Mouse (Mus musculus): ENCODE data around the gene Gm11564. TPM values are rescaled to one million over a fixed set of nuclear protein-coding genes. Genes with fewer than 3 reads are reported as not detected.

Gm11564 gene
- polyA plus RNA-seq, 1 experiment from 2014 or later, result not detected

Other genes with a start within 250 kb of the Gm11564 start
- gene Krtap3-1, start 249.0 kb downstream of the Gm11564 start, polyA plus RNA-seq (2014; fragmentation: Nextera tagmentation; extraction: Ambion mirVana), result not detected in 2 replicates
- not detected in 2 replicates for gene Krtap1-5, start 234.7 kb downstream of the Gm11564 start, polyA plus RNA-seq (2014; fragmentation: Nextera tagmentation; extraction: Ambion mirVana)
- not detected in 2 replicates for gene Krtap1-4, start 232.0 kb downstream of the Gm11564 start, polyA plus RNA-seq (2014; fragmentation: Nextera tagmentation; extraction: Ambion mirVana)
- gene Krtap1-3, start 224.3 kb downstream of the Gm11564 start, polyA plus RNA-seq (2014; fragmentation: Nextera tagmentation; extraction: Ambion mirVana), result not detected in 2 replicates
- gene Krtap9-3, start 217.6 kb downstream of the Gm11564 start, polyA plus RNA-seq (2014; fragmentation: Nextera tagmentation; extraction: Ambion mirVana), result not detected in 2 replicates
- gene Gm11938, start 212.4 kb downstream of the Gm11564 start, polyA plus RNA-seq (2014; fragmentation: Nextera tagmentation; extraction: Ambion mirVana), result not detected in 2 replicates
- not detected in 2 replicates for gene Gm11937, start 205.5 kb downstream of the Gm11564 start, polyA plus RNA-seq (2014; fragmentation: Nextera tagmentation; extraction: Ambion mirVana)
- not detected in 2 replicates for gene Krtap2-4, start 200.8 kb downstream of the Gm11564 start, polyA plus RNA-seq (2014; fragmentation: Nextera tagmentation; extraction: Ambion mirVana)
- not detected in 2 replicates for gene Gm11562, start 195.2 kb downstream of the Gm11564 start, polyA plus RNA-seq (2014; fragmentation: Nextera tagmentation; extraction: Ambion mirVana)
- not detected in 2 replicates for gene Krtap4-1, start 187.4 kb downstream of the Gm11564 start, polyA plus RNA-seq (2014; fragmentation: Nextera tagmentation; extraction: Ambion mirVana)
- not detected in 2 replicates for gene Krtap4-2, start 180.6 kb downstream of the Gm11564 start, polyA plus RNA-seq (2014; fragmentation: Nextera tagmentation; extraction: Ambion mirVana)
- gene Krtap4-7, start 171.6 kb downstream of the Gm11564 start, polyA plus RNA-seq (2014; fragmentation: Nextera tagmentation; extraction: Ambion mirVana), result not detected in 2 replicates
- not detected in 2 replicates for gene Gm11555, start 165.4 kb downstream of the Gm11564 start, polyA plus RNA-seq (2014; fragmentation: Nextera tagmentation; extraction: Ambion mirVana)
- gene Gm11563, start 156.7 kb downstream of the Gm11564 start, polyA plus RNA-seq (2014; fragmentation: Nextera tagmentation; extraction: Ambion mirVana), result not detected in 2 replicates
- gene Krtap4-6, start 149.7 kb downstream of the Gm11564 start, polyA plus RNA-seq (2014; fragmentation: Nextera tagmentation; extraction: Ambion mirVana), result not detected in 2 replicates
- not detected in 2 replicates for gene Gm14190, start 124.9 kb downstream of the Gm11564 start, polyA plus RNA-seq (2014; fragmentation: Nextera tagmentation; extraction: Ambion mirVana)
- not detected in 2 replicates for gene Gm14180, start 81.4 kb downstream of the Gm11564 start, polyA plus RNA-seq (2014; fragmentation: Nextera tagmentation; extraction: Ambion mirVana)
- not detected in 2 replicates for gene Gm11595, start 42.8 kb downstream of the Gm11564 start, polyA plus RNA-seq (2014; fragmentation: Nextera tagmentation; extraction: Ambion mirVana)
- not detected in 2 replicates for gene Krtap4-8, start 35.0 kb downstream of the Gm11564 start, polyA plus RNA-seq (2014; fragmentation: Nextera tagmentation; extraction: Ambion mirVana)
- gene Krtap4-9, start 30.5 kb downstream of the Gm11564 start, polyA plus RNA-seq (2014; fragmentation: Nextera tagmentation; extraction: Ambion mirVana), result not detected in 2 replicates
- not detected in 2 replicates for gene Gm11596, start 22.2 kb downstream of the Gm11564 start, polyA plus RNA-seq (2014; fragmentation: Nextera tagmentation; extraction: Ambion mirVana)
- gene Gm11569, start 16.7 kb downstream of the Gm11564 start, polyA plus RNA-seq (2014; fragmentation: Nextera tagmentation; extraction: Ambion mirVana), result not detected in 2 replicates
- gene Gm11554, start 11.2 kb downstream of the Gm11564 start, polyA plus RNA-seq (2014; fragmentation: Nextera tagmentation; extraction: Ambion mirVana), result not detected in 2 replicates
- not detected in 2 replicates for gene Krtap4-13, start 5.8 kb downstream of the Gm11564 start, polyA plus RNA-seq (2014; fragmentation: Nextera tagmentation; extraction: Ambion mirVana)
- not detected in 2 replicates for gene 2300003K06Rik, start 22.4 kb upstream of the Gm11564 start, polyA plus RNA-seq (2014; fragmentation: Nextera tagmentation; extraction: Ambion mirVana)
- gene Krtap4-16, start 35.9 kb upstream of the Gm11564 start, polyA plus RNA-seq (2014; fragmentation: Nextera tagmentation; extraction: Ambion mirVana), result not detected in 2 replicates
- gene Gm11568, start 42.3 kb upstream of the Gm11564 start, polyA plus RNA-seq (2014; fragmentation: Nextera tagmentation; extraction: Ambion mirVana), result not detected in 2 replicates
- not detected in 2 replicates for gene Gm11559, start 48.8 kb upstream of the Gm11564 start, polyA plus RNA-seq (2014; fragmentation: Nextera tagmentation; extraction: Ambion mirVana)
- not detected in 2 replicates for gene Krtap9-1, start 57.7 kb upstream of the Gm11564 start, polyA plus RNA-seq (2014; fragmentation: Nextera tagmentation; extraction: Ambion mirVana)
- not detected in 2 replicates for gene Gm11567, start 63.5 kb upstream of the Gm11564 start, polyA plus RNA-seq (2014; fragmentation: Nextera tagmentation; extraction: Ambion mirVana)
- gene Krtap31-1, start 92.3 kb upstream of the Gm11564 start, polyA plus RNA-seq (2014; fragmentation: Nextera tagmentation; extraction: Ambion mirVana), result not detected in 2 replicates
- gene Gm11565, start 99.1 kb upstream of the Gm11564 start, polyA plus RNA-seq (2014; fragmentation: Nextera tagmentation; extraction: Ambion mirVana), result not detected in 2 replicates
- not detected in 2 replicates for gene Krtap31-2, start 120.6 kb upstream of the Gm11564 start, polyA plus RNA-seq (2014; fragmentation: Nextera tagmentation; extraction: Ambion mirVana)
- not detected in 2 replicates for gene Krtap9-5, start 132.8 kb upstream of the Gm11564 start, polyA plus RNA-seq (2014; fragmentation: Nextera tagmentation; extraction: Ambion mirVana)
- not detected in 2 replicates for gene Krtap29-1, start 163.4 kb upstream of the Gm11564 start, polyA plus RNA-seq (2014; fragmentation: Nextera tagmentation; extraction: Ambion mirVana)
- not detected in 2 replicates for gene Krtap16-1, start 170.9 kb upstream of the Gm11564 start, polyA plus RNA-seq (2014; fragmentation: Nextera tagmentation; extraction: Ambion mirVana)
- gene Krtap17-1, start 178.3 kb upstream of the Gm11564 start, polyA plus RNA-seq (2014; fragmentation: Nextera tagmentation; extraction: Ambion mirVana), result not detected in 2 replicates
- gene Krt33a, start 200.5 kb upstream of the Gm11564 start, polyA plus RNA-seq (2014; fragmentation: Nextera tagmentation; extraction: Ambion mirVana), result not detected in 2 replicates
- gene Krt33b, start 214.2 kb upstream of the Gm11564 start, polyA plus RNA-seq (2014; fragmentation: Nextera tagmentation; extraction: Ambion mirVana), result not detected in 2 replicates
- not detected in 2 replicates for gene Krt34, start 225.9 kb upstream of the Gm11564 start, polyA plus RNA-seq (2014; fragmentation: Nextera tagmentation; extraction: Ambion mirVana)
- not detected in 2 replicates for gene Krt31, start 234.9 kb upstream of the Gm11564 start, polyA plus RNA-seq (2014; fragmentation: Nextera tagmentation; extraction: Ambion mirVana)

Data from midbrain, embryonic 11.5 days (tissue).